Mouse (Mus musculus): ENCODE results near the gene Agmat. TPM values are rescaled to one million over a fixed set of nuclear protein-coding genes. Genes with fewer than 3 reads are reported as not detected.

The Agmat gene
- polyA plus RNA-seq, 1 experiment from 2014 or later: not detected

- H3K9ac ChIP-seq (replicated peaks): peak within 1 kb of the TSS; percentile 73
- peak within 1 kb of the TSS; percentile 57 for H3K4me2 ChIP-seq
- no peaks in the 10 kb centered on the region for H3K27me3 ChIP-seq
- peaks cover 13% of the 10 kb centered on the region for H3K4me1 ChIP-seq (replicated peaks)
- peak within 1 kb of the TSS; percentile 68 for H3K4me3 ChIP-seq (replicated peaks)
- H3K9me3 ChIP-seq: no peaks in the 10 kb centered on the region
- H3K27ac ChIP-seq: peak within 1 kb of the TSS; percentile 93
- under 1% methylated on average over 76 of the region's 80 CpGs for WGBS
- H3K36me3 ChIP-seq: peaks cover 22% of the 10 kb centered on the region
- peak; percentile 75 for ATAC-seq (ENCODE audit: insufficient number of reproducible peaks, insufficient read depth, low FRiP score, low TSS enrichment, low read depth)
Measured at GRCm38 (mm10) chr4:141793282-141794151, 47.0 kb downstream of the Agmat start, which contains the start of gene Casp9. Gene Casp9 (plus strand): TSS chr4:141793612.

- Histone ChIP-seq H3K4me1 (replicated peaks) (peaks cover 13% of the 10 kb centered on the region), H3K4me2 (peak overlapping the region; percentile 57), H3K4me3 (replicated peaks) (peak overlapping the region; percentile 68), H3K9me3 (no peaks in the 10 kb centered on the region), H3K9ac (replicated peaks) (peak overlapping the region; percentile 73), H3K27ac (peak overlapping the region; percentile 93), H3K27me3 (no peaks in the 10 kb centered on the region), H3K36me3 (peaks cover 22% of the 10 kb centered on the region)
- WGBS: 13% methylated on average over 5 of the region's 5 CpGs
- no peak for ATAC-seq (ENCODE audit: insufficient number of reproducible peaks, insufficient read depth, low FRiP score, low TSS enrichment, low read depth)
Measured at GRCm38 (mm10) chr4:141794152-141794535, 47.7 kb downstream of the Agmat start.

- H3K4me3 ChIP-seq (replicated peaks): no peak overlapping the region
- no peaks in the 10 kb centered on the region for H3K9me3 ChIP-seq
- H3K36me3 ChIP-seq: peaks cover 22% of the 10 kb centered on the region
- H3K4me1 ChIP-seq (replicated peaks): peaks cover 5% of the 10 kb centered on the region; the same call in 1 of the 2 replicates
- H3K9ac ChIP-seq (replicated peaks): no peak overlapping the region
- H3K27me3 ChIP-seq: no peaks in the 10 kb centered on the region
- WGBS: 81% methylated on average over 7 of the region's 7 CpGs
- no peak for ATAC-seq (ENCODE audit: insufficient number of reproducible peaks, insufficient read depth, low FRiP score, low TSS enrichment, low read depth)
- no peak overlapping the region for H3K4me2 ChIP-seq
- no peak overlapping the region for H3K27ac ChIP-seq
Measured at GRCm38 (mm10) chr4:141796356-141796755, 49.9 kb downstream of the Agmat start.

GRCm38 (mm10) chr4:141796954-141797353 is 50.5 kb downstream of the Agmat start:
- Histone ChIP-seq H3K9me3 (no peaks in the 10 kb centered on the region), H3K4me3 (replicated peaks) (no peak overlapping the region), H3K27ac (no peak overlapping the region), H3K4me1 (replicated peaks) (peaks cover 5% of the 10 kb centered on the region; the same call in 1 of the 2 replicates), H3K36me3 (peaks cover 22% of the 10 kb centered on the region), H3K9ac (replicated peaks) (no peak overlapping the region), H3K4me2 (no peak overlapping the region), H3K27me3 (no peaks in the 10 kb centered on the region)
- ATAC-seq (ENCODE audit: insufficient number of reproducible peaks, insufficient read depth, low FRiP score, low TSS enrichment, low read depth): no peak
- 76% methylated on average over 4 of the region's 4 CpGs for WGBS

DNA sequence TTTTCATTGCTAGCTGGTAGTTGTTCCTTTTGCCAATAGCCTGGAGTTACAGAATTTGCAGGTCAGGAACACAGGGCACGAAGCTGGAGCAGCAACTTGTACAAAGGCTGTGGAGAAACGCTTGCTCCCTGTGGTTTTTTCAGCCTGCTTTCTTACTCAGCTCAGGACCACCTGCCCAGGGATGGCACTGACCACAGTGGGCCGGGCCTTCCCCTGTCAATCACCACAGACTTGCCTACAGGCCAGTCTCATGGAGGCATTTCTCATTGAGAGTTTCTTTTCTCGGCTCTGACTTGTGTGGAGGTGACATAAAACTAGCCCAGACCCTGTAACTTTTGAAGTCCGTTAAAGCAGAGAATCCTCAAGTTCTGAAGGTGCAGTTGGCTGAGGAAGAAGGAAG is 51.1 kb downstream of the Agmat start:
- no peak overlapping the region for H3K4me3 ChIP-seq (replicated peaks)
- H3K27me3 ChIP-seq: no peaks in the 10 kb centered on the region
- H3K27ac ChIP-seq: no peak overlapping the region
- 91% methylated on average over 5 of the region's 5 CpGs for WGBS
- no peaks in the 10 kb centered on the region for H3K9me3 ChIP-seq
- H3K4me2 ChIP-seq: no peak overlapping the region
- no peak for ATAC-seq (ENCODE audit: insufficient number of reproducible peaks, insufficient read depth, low FRiP score, low TSS enrichment, low read depth)
- no peak overlapping the region for H3K9ac ChIP-seq (replicated peaks)
- H3K36me3 ChIP-seq: peaks cover 22% of the 10 kb centered on the region
- peaks cover 5% of the 10 kb centered on the region; the same call in 1 of the 2 replicates for H3K4me1 ChIP-seq (replicated peaks)

DNA sequence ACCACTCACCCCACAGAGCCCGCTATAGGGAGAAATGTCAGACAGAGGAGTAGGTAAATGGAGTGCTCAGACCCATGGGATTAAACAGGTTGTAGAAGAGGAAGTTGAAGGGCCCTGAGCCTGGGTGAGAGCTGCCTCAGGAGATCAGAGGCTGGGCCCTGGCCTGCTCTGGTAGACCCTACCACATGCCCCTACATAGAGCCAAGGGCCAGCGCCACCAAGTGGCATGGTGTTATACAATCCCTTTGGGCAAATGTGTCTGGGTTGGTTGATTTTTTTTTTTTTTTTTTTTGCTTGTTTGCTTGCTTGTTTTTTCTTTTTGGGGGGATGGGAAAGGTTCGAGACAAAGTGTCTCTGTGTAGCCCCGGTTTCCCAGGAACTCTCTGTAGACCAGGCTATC is 57.6 kb downstream of the Agmat start:
- Histone ChIP-seq H3K9ac (replicated peaks) (no peak overlapping the region), H3K9me3 (no peaks in the 10 kb centered on the region), H3K27me3 (no peaks in the 10 kb centered on the region), H3K36me3 (peaks cover 64% of the 10 kb centered on the region), H3K4me3 (replicated peaks) (no peak overlapping the region), H3K4me2 (no peak overlapping the region), H3K27ac (no peak overlapping the region), H3K4me1 (replicated peaks) (no peaks in the 10 kb centered on the region)
- 90% methylated on average over 4 of the region's 4 CpGs for WGBS
- no peak for ATAC-seq (ENCODE audit: insufficient number of reproducible peaks, insufficient read depth, low FRiP score, low TSS enrichment, low read depth)

- no peaks in the 10 kb centered on the region for H3K9me3 ChIP-seq
- H3K4me2 ChIP-seq: no peak overlapping the region
- WGBS: 91% methylated on average over 8 of the region's 8 CpGs
- no peak overlapping the region for H3K9ac ChIP-seq (replicated peaks)
- H3K4me1 ChIP-seq (replicated peaks): no peaks in the 10 kb centered on the region
- no peak overlapping the region for H3K27ac ChIP-seq
- no peaks in the 10 kb centered on the region for H3K27me3 ChIP-seq
- ATAC-seq (ENCODE audit: insufficient number of reproducible peaks, insufficient read depth, low FRiP score, low TSS enrichment, low read depth): no peak
- H3K4me3 ChIP-seq (replicated peaks): no peak overlapping the region
- peaks cover 81% of the 10 kb centered on the region for H3K36me3 ChIP-seq
Measured at GRCm38 (mm10) chr4:141805886-141806285, 59.4 kb downstream of the Agmat start.

Other genes with a start within 250 kb of the Agmat start
- gene Spen, start 208.1 kb upstream of the Agmat start, polyA plus RNA-seq (2016; fragmentation: Nextera tagmentation; extraction: Ambion mirVana): 14.1 and 16.6 TPM in 2 replicates
- 65.4 and 78.9 TPM in 2 replicates for gene Fblim1, start 140.6 kb upstream of the Agmat start, polyA plus RNA-seq (2016; fragmentation: Nextera tagmentation; extraction: Ambion mirVana)
- gene Tmem82, start 128.0 kb upstream of the Agmat start, polyA plus RNA-seq (2016; fragmentation: Nextera tagmentation; extraction: Ambion mirVana): 0.80 and 0.87 TPM in 2 replicates
- not detected in 2 replicates for gene Slc25a34, start 122.9 kb upstream of the Agmat start, polyA plus RNA-seq (2016; fragmentation: Nextera tagmentation; extraction: Ambion mirVana)
- 7.4 and 8.3 TPM in 2 replicates for gene Plekhm2, start 81.8 kb upstream of the Agmat start, polyA plus RNA-seq (2016; fragmentation: Nextera tagmentation; extraction: Ambion mirVana)
- gene Rsc1a1, start 61.1 kb upstream of the Agmat start, polyA plus RNA-seq (2016; fragmentation: Nextera tagmentation; extraction: Ambion mirVana): 1.8 TPM in 1 of 2 replicates, not detected in the other
- gene Ddi2, start 23.3 kb upstream of the Agmat start, polyA plus RNA-seq (2016; fragmentation: Nextera tagmentation; extraction: Ambion mirVana): 31.1 and 32.2 TPM in 2 replicates
- 3.4 and 4.0 TPM in 2 replicates for gene Dnajc16, start 44.3 kb downstream of the Agmat start, polyA plus RNA-seq (2016; fragmentation: Nextera tagmentation; extraction: Ambion mirVana)
- 18.7 and 22.6 TPM in 2 replicates for gene Casp9, start 46.9 kb downstream of the Agmat start, polyA plus RNA-seq (2016; fragmentation: Nextera tagmentation; extraction: Ambion mirVana)
- gene Cela2a, start 79.5 kb downstream of the Agmat start, polyA plus RNA-seq (2016; fragmentation: Nextera tagmentation; extraction: Ambion mirVana): not detected in 2 replicates
- gene Ctrc, start 99.7 kb downstream of the Agmat start, polyA plus RNA-seq (2016; fragmentation: Nextera tagmentation; extraction: Ambion mirVana): not detected in 2 replicates
- 48.4 and 48.7 TPM in 2 replicates for gene Efhd2, start 128.2 kb downstream of the Agmat start, polyA plus RNA-seq (2016; fragmentation: Nextera tagmentation; extraction: Ambion mirVana)

Measured in limb, embryonic 12.5 days (tissue).